Mouse (Mus musculus) CD4-positive, CD25-positive, alpha-beta regulatory T cell, adult 9 weeks (primary cell): ENCODE measurements around the gene Mxra7. TPM values are rescaled to one million over a fixed set of nuclear protein-coding genes. Genes with fewer than 3 reads are reported as not detected.

Experiments used
- polyA plus RNA-seq: library from polyadenylated mRNA; unstranded; fragments of 100-300 nt; shearing (Covaris generic); gene quantifications from one replicate; pipeline ENCODE4 v1.2.1, GENCODE M21; 2017

The Mxra7 gene
- polyA plus RNA-seq = not detected

GRCm38 (mm10) chr11:116827534-116828165 is at the start of gene Mxra7:
TSS of gene Mxra7 (minus strand) at chr11:116828046.

GRCm38 (mm10) chr11:116852891-116853511 is 25.2 kb upstream of the Mxra7 start, which contains the start of gene Srsf2:
TSS of gene Srsf2 (minus strand) at chr11:116853094.

GRCm38 (mm10) chr11:116852291-116852890 is 24.5 kb upstream of the Mxra7 start, which contains the start of gene Mfsd11:
TSS of gene Mfsd11 (plus strand) at chr11:116852440.

DNA sequence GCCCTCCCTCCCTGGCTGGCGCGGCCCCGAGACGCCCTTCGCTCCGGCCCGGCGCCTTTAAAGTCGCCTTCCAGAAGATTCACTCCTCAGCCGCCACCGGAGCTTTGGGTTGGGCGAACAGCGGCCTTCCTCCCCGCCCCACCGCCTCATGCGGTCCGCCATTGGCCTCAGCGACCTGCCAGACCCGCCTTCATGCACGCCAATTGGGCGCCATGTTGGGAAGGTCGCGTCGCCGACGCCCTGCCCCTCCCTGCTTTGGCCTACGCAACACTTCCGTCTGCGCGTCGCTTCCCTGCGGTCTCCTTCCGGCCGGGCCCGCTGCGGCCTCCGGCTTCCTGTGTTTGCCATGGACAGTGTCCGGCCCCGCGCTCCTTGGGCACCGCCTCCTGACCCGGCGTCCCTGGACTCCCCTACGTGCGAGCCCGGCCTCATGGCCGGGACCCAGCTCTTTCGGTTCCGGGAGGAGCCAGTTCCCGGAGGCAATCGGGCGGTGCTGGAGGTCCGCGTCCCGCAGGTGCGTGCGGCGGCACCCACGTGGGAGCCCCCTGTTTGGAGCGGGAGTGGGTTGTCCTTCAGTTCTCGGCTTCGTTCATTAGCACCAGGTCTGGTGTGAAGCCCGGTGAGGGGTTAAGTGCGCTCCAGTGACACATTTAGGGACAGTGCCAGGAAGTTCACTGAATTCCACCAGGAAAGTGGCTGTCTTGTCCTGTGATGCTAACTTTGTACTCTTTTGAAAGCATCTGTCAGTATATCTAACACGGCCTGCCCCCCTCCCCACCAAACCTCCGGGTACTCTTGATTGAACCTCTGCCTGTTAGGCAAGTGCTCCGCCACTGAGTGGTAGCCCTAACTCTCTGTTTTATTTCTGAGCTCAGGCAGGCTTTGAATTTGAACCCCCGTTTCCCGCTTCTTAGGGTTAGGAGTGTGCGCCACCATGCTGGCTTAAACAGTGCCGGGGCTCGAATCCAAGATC is 15.7 kb upstream of the Mxra7 start, which contains the start of the genes Mettl23 and Jmjd6:
Mettl23 (plus strand) TSS at position 18 of the 973 bp plus-strand sequence.
Jmjd6 (minus strand) TSS at position 189 of the 973 bp plus-strand sequence.

DNA sequence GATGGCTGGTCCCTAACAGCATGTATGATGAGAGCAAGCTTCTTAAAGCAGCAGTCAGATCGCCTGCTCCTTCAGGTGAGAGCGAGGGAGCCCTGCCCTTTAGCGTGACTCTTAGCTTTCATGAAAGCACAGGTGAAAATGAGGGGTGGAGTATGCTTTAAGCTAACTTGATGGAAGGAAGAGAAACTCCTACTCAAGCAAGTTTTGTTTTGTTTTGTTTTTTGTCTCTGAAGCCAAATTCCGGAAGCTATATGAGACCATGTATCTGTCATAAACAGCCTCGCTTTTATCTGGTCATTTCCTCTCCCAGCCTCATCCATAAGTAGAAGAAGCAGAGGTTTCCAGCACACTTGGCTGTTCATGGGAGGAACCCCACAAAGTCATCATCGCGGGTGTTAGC is 52.4 kb downstream of the Mxra7 start, which contains the start of gene St6galnac1:
St6galnac1 (minus strand) TSS at position 101 of the 400 bp plus-strand sequence.

Other genes with a start within 250 kb of the Mxra7 start
- 1.9 TPM for gene Ube2o, start 246.6 kb downstream of the Mxra7 start, polyA plus RNA-seq
- gene Aanat, start 241.6 kb downstream of the Mxra7 start, polyA plus RNA-seq = not detected
- gene Rhbdf2, start 201.0 kb downstream of the Mxra7 start, polyA plus RNA-seq = 16.7 TPM
- gene Prcd, start 174.5 kb downstream of the Mxra7 start, polyA plus RNA-seq = not detected
- not detected for gene Cygb, start 173.7 kb downstream of the Mxra7 start, polyA plus RNA-seq
- 0.45 TPM for gene St6galnac1, start 52.5 kb downstream of the Mxra7 start, polyA plus RNA-seq
- gene Mettl23, start 15.2 kb upstream of the Mxra7 start, polyA plus RNA-seq = 234 TPM
- 74.6 TPM for gene Jmjd6, start 15.4 kb upstream of the Mxra7 start, polyA plus RNA-seq
- 28.4 TPM for gene Mfsd11, start 24.4 kb upstream of the Mxra7 start, polyA plus RNA-seq
- gene Srsf2, start 25.0 kb upstream of the Mxra7 start, polyA plus RNA-seq = 64.8 TPM
- not detected for gene Mgat5b, start 90.8 kb upstream of the Mxra7 start, polyA plus RNA-seq